Mouse (Mus musculus) midbrain, embryonic 12.5 days (tissue): ENCODE measurements around the gene Mybpc1. TPM values are rescaled to one million over a fixed set of nuclear protein-coding genes. Genes with fewer than 3 reads are reported as not detected.

Experiments
- ATAC-seq: fragments of 200-750 bp; cut with Nextera tagmentation; 2 replicates; pipeline ENCODE4 v1.8.0; 2017; ENCODE audit warnings: low read depth, moderate TSS enrichment, moderate library complexity; ENCODE audit not compliant: low FRiP score
- H3K27ac ChIP-seq: fragments of 300-500 bp; sonication (generic); replicated peaks from 2 replicates; pipeline ENCODE4 v1.5.1; 2016; ENCODE audit warnings: mild to moderate bottlenecking
- H3K27me3 ChIP-seq: fragments of 300-500 bp; sonication (generic); 2 replicates; pipeline ENCODE4 v1.6.1; 2016; ENCODE audit warnings: mild to moderate bottlenecking
- H3K36me3 ChIP-seq: fragments of 300-500 bp; sonication (generic); 2 replicates; pipeline ENCODE4 v1.6.1; 2016
- H3K4me1 ChIP-seq: fragments of 300-500 bp; sonication (generic); 2 replicates; pipeline ENCODE4 v1.6.1; 2016
- H3K4me2 ChIP-seq: fragments of 300-500 bp; sonication (generic); replicated peaks from 2 replicates; pipeline ENCODE4 v1.6.1; 2016; ENCODE audit warnings: mild to moderate bottlenecking, moderate library complexity
- H3K4me3 ChIP-seq: fragments of 300-500 bp; sonication (generic); 2 replicates; pipeline ENCODE4 v1.5.1; 2016; ENCODE audit warnings: mild to moderate bottlenecking
- H3K9ac ChIP-seq: fragments of 300-500 bp; sonication (generic); replicated peaks from 2 replicates; pipeline ENCODE4 v1.6.1; 2016; ENCODE audit warnings: mild to moderate bottlenecking, moderate library complexity
- H3K9me3 ChIP-seq: fragments of 300-500 bp; sonication (generic); 2 replicates; pipeline ENCODE4 v1.6.1; 2016; ENCODE audit warnings: mild to moderate bottlenecking
- WGBS: fragments of 180-500 bp; shearing (Covaris S2); methylation state at CpG from one replicate; pipeline ENCODE4 v1.1.7; 2016; 5-methylcytosine and 5-hydroxymethylcytosine counted together
- polyA plus RNA-seq: library from polyadenylated mRNA; unstranded; fragments of >200 nt; fragmentation: Nextera tagmentation; extraction: Ambion mirVana; gene quantifications from 2 replicates; pipeline ENCODE4 v1.2.1, GENCODE M21; 2016

Mybpc1 gene
- polyA plus RNA-seq, 1 experiment from 2014 or later, result 1.9 TPM

- Histone ChIP-seq H3K27me3 (0 out of 2 replicates have a peak, but pooled peaks cover 2% of the 10 kb centered on the region), H3K4me1 (peaks cover 9% of the 10 kb centered on the region), H3K36me3 (no peaks in the 10 kb centered on the region), H3K27ac (no peak overlapping the region), H3K4me2 (no peak overlapping the region), H3K9ac (no peak overlapping the region), H3K4me3 (no peak overlapping the region), H3K9me3 (no peaks in the 10 kb centered on the region)
- no peak; the same call in 1 of the 2 replicates for ATAC-seq
- WGBS, result 68% methylated on average over 2 of the region's 2 CpGs
These were observed 1.2 kb downstream of the Mybpc1 start for GRCm38 (mm10) chr10:88603773-88604172.

- Histone ChIP-seq H3K27me3 (0 out of 2 replicates have a peak, but pooled peaks cover 2% of the 10 kb centered on the region), H3K4me2 (0 out of 2 replicates have a peak overlapping the region, but pooled peaks have one; percentile 3), H3K4me1 (peaks cover 9% of the 10 kb centered on the region), H3K27ac (no peak overlapping the region), H3K9ac (no peak overlapping the region), H3K9me3 (no peaks in the 10 kb centered on the region), H3K36me3 (no peaks in the 10 kb centered on the region), H3K4me3 (no peak overlapping the region)
- 13% methylated on average over 5 of the region's 5 CpGs for WGBS
- ATAC-seq, result peak; percentile 75
These were observed 1.7 kb downstream of the Mybpc1 start for GRCm38 (mm10) chr10:88603256-88603655.

GRCm38 (mm10) chr10:88600591-88600990, 4.4 kb downstream of the Mybpc1 start:
- no peaks in the 10 kb centered on the region for H3K9me3 ChIP-seq
- no peak overlapping the region for H3K4me3 ChIP-seq
- H3K27me3 ChIP-seq, result 0 out of 2 replicates have a peak, but pooled peaks cover 2% of the 10 kb centered on the region
- peaks cover 9% of the 10 kb centered on the region for H3K4me1 ChIP-seq
- no peak overlapping the region for H3K4me2 ChIP-seq
- H3K27ac ChIP-seq, result no peak overlapping the region
- no peaks in the 10 kb centered on the region for H3K36me3 ChIP-seq
- 89% methylated on average over 7 of the region's 7 CpGs for WGBS
- no peak for ATAC-seq
- H3K9ac ChIP-seq, result no peak overlapping the region

GRCm38 (mm10) chr10:88592316-88592715, 12.6 kb downstream of the Mybpc1 start:
- no peak overlapping the region for H3K9ac ChIP-seq
- H3K4me1 ChIP-seq, result no peaks in the 10 kb centered on the region
- H3K4me2 ChIP-seq, result no peak overlapping the region
- 97% methylated on average over 4 of the region's 4 CpGs for WGBS
- no peaks in the 10 kb centered on the region for H3K27me3 ChIP-seq
- no peak overlapping the region for H3K4me3 ChIP-seq
- H3K36me3 ChIP-seq, result no peaks in the 10 kb centered on the region
- H3K9me3 ChIP-seq, result no peaks in the 10 kb centered on the region
- no peak overlapping the region for H3K27ac ChIP-seq
- no peak for ATAC-seq

GRCm38 (mm10) chr10:88591042-88591441, 13.9 kb downstream of the Mybpc1 start:
- Histone ChIP-seq H3K36me3 (no peaks in the 10 kb centered on the region), H3K27me3 (no peaks in the 10 kb centered on the region), H3K4me1 (no peaks in the 10 kb centered on the region), H3K4me3 (no peak overlapping the region), H3K27ac (no peak overlapping the region), H3K9ac (no peak overlapping the region), H3K4me2 (no peak overlapping the region), H3K9me3 (no peaks in the 10 kb centered on the region)
- WGBS, result 76% methylated on average over 12 of the region's 12 CpGs
- no peak for ATAC-seq

GRCm38 (mm10) chr10:88584469-88584868, 20.5 kb downstream of the Mybpc1 start:
- ATAC-seq, result no peak
- H3K4me3 ChIP-seq, result no peak overlapping the region
- WGBS, result 91% methylated on average over 11 of the region's 11 CpGs
- no peaks in the 10 kb centered on the region for H3K27me3 ChIP-seq
- H3K27ac ChIP-seq, result no peak overlapping the region
- no peaks in the 10 kb centered on the region for H3K36me3 ChIP-seq
- no peak overlapping the region for H3K4me2 ChIP-seq
- H3K9me3 ChIP-seq, result no peaks in the 10 kb centered on the region
- H3K4me1 ChIP-seq, result no peaks in the 10 kb centered on the region
- H3K9ac ChIP-seq, result no peak overlapping the region

GRCm38 (mm10) chr10:88580786-88581185, 24.2 kb downstream of the Mybpc1 start:
- no peaks in the 10 kb centered on the region for H3K27me3 ChIP-seq
- H3K4me3 ChIP-seq, result no peak overlapping the region
- H3K27ac ChIP-seq, result no peak overlapping the region
- no peaks in the 10 kb centered on the region for H3K9me3 ChIP-seq
- no peak overlapping the region for H3K4me2 ChIP-seq
- H3K9ac ChIP-seq, result no peak overlapping the region
- 92% methylated on average over 5 of the region's 5 CpGs for WGBS
- no peaks in the 10 kb centered on the region for H3K36me3 ChIP-seq
- ATAC-seq, result no peak
- H3K4me1 ChIP-seq, result no peaks in the 10 kb centered on the region

GRCm38 (mm10) chr10:88578651-88579050, 26.3 kb downstream of the Mybpc1 start:
- Histone ChIP-seq H3K27me3 (no peaks in the 10 kb centered on the region), H3K27ac (no peak overlapping the region), H3K36me3 (no peaks in the 10 kb centered on the region), H3K4me3 (no peak overlapping the region), H3K9ac (no peak overlapping the region), H3K4me2 (no peak overlapping the region), H3K4me1 (no peaks in the 10 kb centered on the region), H3K9me3 (no peaks in the 10 kb centered on the region)
- no peak for ATAC-seq
- 87% methylated on average over 4 of the region's 4 CpGs for WGBS

GRCm38 (mm10) chr10:88574115-88574635, 30.8 kb downstream of the Mybpc1 start:
- H3K4me3 ChIP-seq, result no peak overlapping the region
- H3K4me1 ChIP-seq, result no peaks in the 10 kb centered on the region
- H3K27ac ChIP-seq, result no peak overlapping the region
- no peaks in the 10 kb centered on the region for H3K9me3 ChIP-seq
- H3K4me2 ChIP-seq, result no peak overlapping the region
- no peaks in the 10 kb centered on the region for H3K36me3 ChIP-seq
- H3K27me3 ChIP-seq, result no peaks in the 10 kb centered on the region
- 78% methylated on average over 8 of the region's 8 CpGs for WGBS
- ATAC-seq, result no peak
- no peak overlapping the region for H3K9ac ChIP-seq

GRCm38 (mm10) chr10:88572123-88572522, 32.8 kb downstream of the Mybpc1 start:
- no peak overlapping the region for H3K9ac ChIP-seq
- WGBS, result 90% methylated on average over 5 of the region's 5 CpGs
- no peak for ATAC-seq
- H3K4me1 ChIP-seq, result no peaks in the 10 kb centered on the region
- no peak overlapping the region for H3K4me3 ChIP-seq
- no peak overlapping the region for H3K4me2 ChIP-seq
- no peak overlapping the region for H3K27ac ChIP-seq
- H3K36me3 ChIP-seq, result no peaks in the 10 kb centered on the region
- H3K27me3 ChIP-seq, result no peaks in the 10 kb centered on the region
- no peaks in the 10 kb centered on the region for H3K9me3 ChIP-seq

- Histone ChIP-seq H3K9ac (no peak overlapping the region), H3K4me3 (no peak overlapping the region), H3K4me2 (no peak overlapping the region), H3K27me3 (no peaks in the 10 kb centered on the region), H3K9me3 (no peaks in the 10 kb centered on the region), H3K4me1 (no peaks in the 10 kb centered on the region), H3K36me3 (no peaks in the 10 kb centered on the region), H3K27ac (no peak overlapping the region)
- WGBS, result 90% methylated on average over 6 of the region's 6 CpGs
- no peak for ATAC-seq
These were observed 47.9 kb downstream of the Mybpc1 start for GRCm38 (mm10) chr10:88557046-88557445.

GRCm38 (mm10) chr10:88552738-88553137, 52.2 kb downstream of the Mybpc1 start:
- Histone ChIP-seq H3K4me2 (no peak overlapping the region), H3K27me3 (no peaks in the 10 kb centered on the region), H3K4me3 (no peak overlapping the region), H3K36me3 (no peaks in the 10 kb centered on the region), H3K4me1 (no peaks in the 10 kb centered on the region), H3K27ac (no peak overlapping the region), H3K9ac (no peak overlapping the region), H3K9me3 (no peaks in the 10 kb centered on the region)
- ATAC-seq, result no peak
- WGBS, result 94% methylated on average over 2 of the region's 2 CpGs

GRCm38 (mm10) chr10:88550225-88550624, 54.7 kb downstream of the Mybpc1 start:
- no peaks in the 10 kb centered on the region for H3K9me3 ChIP-seq

More at GRCm38 (mm10) chr10:88550225-88550624, 54.7 kb downstream of the Mybpc1 start:
- no peak for ATAC-seq
- H3K4me3 ChIP-seq, result no peak overlapping the region
- H3K36me3 ChIP-seq, result no peaks in the 10 kb centered on the region
- H3K9ac ChIP-seq, result no peak overlapping the region
- H3K4me1 ChIP-seq, result no peaks in the 10 kb centered on the region
- 75% methylated on average over 3 of the region's 3 CpGs for WGBS
- no peak overlapping the region for H3K27ac ChIP-seq
- no peaks in the 10 kb centered on the region for H3K27me3 ChIP-seq
- no peak overlapping the region for H3K4me2 ChIP-seq
